Mouse (Mus musculus) thymus, postnatal 4 days (tissue): ENCODE data around the gene Slc43a1.

Experiments used
- DNase-seq: peaks from one replicate; pipeline ENCODE4 v3.0.0; 2021

The Slc43a1 gene

DNA sequence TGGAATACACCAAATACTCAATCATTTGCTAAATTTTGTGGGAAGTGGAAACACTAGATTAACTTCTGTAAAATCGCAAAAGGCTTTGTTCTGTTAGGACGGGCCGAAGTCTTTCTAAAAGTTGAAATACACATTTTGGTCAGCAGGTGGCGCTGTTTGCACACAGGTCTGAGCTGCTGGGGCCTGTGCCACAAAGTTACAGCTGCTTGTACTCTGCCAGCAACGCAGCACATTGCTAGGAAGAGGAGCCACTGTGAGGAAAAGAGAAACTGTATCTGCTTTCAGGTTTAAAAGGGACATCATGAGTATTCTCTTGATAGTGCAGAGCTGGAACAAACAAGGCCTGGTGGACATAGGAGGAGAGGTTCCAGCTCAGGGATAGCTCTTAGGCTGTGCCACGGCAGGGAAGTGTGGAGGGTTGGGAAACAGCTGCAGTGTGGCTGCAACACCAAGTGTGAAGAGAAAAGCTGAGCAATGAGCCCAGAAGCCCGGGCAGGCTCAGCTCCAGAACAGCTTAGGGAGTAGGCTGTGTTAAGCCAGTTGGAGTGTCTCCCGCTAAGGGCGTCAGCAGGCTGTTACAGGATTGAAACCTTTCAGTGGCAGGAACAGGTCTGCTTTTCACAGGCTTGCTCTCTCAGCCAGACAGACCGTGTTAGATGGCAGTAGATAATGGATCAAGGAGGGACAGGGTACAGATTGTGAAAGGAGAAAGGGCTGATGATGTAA is 6.8 kb upstream of the Slc43a1 start:
- peak; percentile 83 for DNase-seq

- DNase-seq: peak; percentile 76
These were observed 1.5 kb upstream of the Slc43a1 start for GRCm38 (mm10) chr2:84837107-84837506.

DNA sequence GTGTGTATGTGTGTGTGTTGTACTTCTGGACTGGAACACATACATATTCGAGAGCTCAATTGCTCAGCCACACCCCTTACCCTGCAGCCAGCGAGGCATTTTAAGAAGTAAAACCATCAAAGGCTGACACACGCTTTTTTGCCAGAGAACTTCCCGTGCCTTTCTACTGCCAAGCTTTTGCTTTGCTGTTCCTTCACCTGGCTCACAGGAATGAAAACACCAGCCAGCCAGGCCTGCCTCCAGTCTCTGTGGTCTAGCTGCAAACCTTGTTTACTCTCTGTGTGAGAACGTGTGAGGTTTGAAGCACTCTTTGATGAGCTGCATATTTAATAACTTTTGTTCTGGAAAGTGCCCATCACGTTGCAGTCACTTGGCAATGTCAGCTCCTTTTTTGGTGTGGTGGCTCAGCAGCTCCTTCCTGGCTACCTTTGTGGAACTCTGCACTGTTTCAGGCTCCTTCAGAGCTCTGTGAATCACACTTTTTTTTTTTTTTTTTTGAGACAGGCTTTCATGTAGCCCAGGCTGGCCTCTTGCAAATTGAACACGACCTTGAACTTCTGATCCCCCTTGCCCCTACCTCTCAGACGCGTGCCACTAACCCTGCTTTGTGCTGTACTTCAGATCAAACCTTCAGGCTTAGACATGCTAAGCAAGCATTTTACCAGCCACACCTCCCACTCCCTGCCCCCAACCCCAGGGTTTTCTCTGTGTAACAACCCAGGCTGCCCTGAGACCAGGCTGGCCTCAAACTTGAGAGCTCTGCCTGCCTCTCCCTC is 645 bp upstream of the Slc43a1 start:
- peak; percentile 46 for DNase-seq

DNA sequence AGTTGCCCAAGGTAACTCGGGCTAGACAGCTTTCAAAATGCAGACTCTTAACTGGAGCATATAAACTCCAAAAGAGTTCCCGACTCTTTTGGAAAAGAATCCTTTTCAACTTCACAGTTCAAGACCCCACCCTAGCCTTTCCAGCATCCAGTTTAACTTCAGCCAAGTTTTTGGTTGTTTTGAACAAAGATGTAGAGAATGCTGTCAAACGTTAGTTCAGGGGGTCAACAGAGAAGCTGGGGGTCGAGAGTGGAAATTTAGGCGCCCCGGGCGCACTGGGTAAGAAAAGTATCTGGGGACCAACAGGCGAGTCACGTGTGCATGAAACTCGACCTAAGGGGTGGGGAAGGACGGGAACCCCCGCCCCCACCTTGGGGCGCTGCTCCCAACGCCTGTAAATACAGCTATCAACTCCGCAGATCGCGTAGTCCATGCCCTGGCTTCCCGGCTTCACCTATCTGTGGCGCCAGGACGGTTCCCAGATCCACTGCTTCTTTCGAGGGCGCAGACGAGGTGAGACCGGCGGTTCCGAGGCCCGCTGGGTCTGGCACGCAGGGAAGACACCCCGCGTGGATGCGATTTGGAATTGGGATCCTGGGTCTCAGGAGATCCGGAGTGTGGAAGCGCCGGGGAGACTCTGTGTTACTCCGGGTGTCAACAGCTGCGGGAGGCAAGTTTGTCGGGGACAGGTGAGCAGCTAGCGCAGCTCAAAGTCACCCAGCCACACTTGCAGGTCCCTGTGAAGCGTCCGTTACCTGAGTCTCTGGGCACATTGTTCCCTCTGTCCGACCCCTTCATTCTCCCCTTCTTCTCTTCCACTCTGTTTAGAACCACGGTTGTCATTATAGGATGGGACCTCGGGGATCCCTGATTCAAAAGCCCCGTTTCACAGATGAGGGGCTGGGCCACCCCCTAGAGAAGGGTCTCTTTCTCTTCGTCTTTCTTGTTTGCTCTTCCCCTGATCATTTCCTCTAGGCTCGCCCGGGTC is 637 bp downstream of the Slc43a1 start:
- peak; percentile 58 for DNase-seq

DNA sequence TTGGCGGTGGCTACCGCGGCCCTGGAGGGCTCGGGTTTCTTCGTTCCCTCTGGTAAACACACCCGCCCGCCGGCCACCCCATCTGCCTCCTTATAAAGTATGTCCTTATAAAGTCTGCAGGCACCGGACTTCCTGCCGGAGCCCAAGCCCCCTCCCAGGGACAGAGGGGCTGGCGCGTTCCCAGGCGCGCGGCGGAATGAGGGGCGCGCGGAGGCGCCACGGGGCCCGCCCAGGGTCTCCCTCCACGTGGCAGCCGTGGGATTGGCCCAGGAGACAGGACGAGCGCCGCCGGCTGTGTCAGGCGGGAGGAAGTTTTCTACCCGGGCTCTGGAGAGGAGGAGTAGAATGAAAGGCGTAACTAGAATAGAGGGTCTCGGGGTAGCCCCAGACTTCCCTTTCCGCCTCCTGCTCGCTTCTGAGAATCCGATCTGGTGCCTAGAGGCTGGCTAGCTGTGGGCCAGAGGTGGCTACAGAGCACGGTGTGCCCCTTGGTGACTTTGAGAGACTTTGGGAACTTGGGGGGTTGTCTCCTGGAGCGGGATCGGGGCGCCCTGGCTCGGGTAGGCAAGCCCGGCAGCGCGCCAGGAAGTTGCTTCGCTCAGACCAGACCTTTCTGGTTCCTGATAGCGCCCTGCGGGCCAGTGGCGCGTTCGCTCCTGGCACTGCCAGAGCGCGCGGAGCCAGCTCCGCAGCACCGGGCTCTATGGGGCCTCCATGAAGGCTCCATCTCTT is 1.5 kb downstream of the Slc43a1 start:
- peak; percentile 77 for DNase-seq

GRCm38 (mm10) chr2:84840748-84841563 is 2.3 kb downstream of the Slc43a1 start:
- no peak for DNase-seq

DNA sequence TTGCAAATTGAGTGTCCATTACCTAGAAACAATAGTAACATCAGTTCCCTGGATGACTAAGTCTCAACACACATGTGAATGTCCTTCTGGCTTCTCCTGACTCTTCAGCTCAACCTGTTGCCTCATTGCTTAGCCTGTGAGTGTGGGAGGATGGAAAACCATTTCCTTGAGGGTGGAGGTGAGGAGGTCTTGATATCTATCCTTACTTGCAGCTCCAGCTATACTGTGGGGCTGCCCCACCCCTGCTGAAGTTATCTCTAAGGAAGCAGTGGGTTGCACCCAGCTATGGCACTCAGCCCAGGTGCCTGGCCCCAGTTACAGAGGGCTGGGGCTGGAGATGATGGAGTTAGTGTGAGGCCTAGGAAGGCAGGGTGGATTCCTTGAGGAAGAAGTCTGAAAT is 3.3 kb downstream of the Slc43a1 start:
- peak; percentile 59 for DNase-seq

GRCm38 (mm10) chr2:84843654-84844053 is 5.0 kb downstream of the Slc43a1 start:
- DNase-seq: peak; percentile 63

- no peak for DNase-seq
These were observed 6.6 kb downstream of the Slc43a1 start for GRCm38 (mm10) chr2:84845226-84845625.

- DNase-seq: no peak
These were observed 11.9 kb downstream of the Slc43a1 start for GRCm38 (mm10) chr2:84850407-84851129.

- DNase-seq: no peak
These were observed 12.7 kb downstream of the Slc43a1 start for GRCm38 (mm10) chr2:84851130-84852040.

DNA sequence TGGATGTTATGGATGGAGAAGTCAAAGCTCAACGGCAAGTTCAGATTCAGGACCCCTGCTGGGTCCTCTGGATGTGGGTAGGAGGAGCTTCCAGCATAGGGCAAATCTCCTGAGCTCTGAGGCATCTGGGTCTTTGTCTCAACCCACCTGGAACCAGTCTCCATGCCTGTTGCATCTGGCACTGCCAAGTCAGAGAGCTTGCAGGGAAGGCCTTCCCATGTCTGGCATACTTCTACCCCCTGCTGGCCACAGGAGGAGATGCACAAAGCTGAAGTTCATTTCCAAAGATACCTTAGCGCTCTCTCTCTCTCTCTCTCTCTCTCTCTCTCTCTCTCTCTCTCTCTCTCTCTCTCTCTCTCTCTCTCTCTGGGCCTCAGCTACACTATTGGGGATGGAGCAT is 17.1 kb downstream of the Slc43a1 start:
- DNase-seq: peak; percentile 73

DNA sequence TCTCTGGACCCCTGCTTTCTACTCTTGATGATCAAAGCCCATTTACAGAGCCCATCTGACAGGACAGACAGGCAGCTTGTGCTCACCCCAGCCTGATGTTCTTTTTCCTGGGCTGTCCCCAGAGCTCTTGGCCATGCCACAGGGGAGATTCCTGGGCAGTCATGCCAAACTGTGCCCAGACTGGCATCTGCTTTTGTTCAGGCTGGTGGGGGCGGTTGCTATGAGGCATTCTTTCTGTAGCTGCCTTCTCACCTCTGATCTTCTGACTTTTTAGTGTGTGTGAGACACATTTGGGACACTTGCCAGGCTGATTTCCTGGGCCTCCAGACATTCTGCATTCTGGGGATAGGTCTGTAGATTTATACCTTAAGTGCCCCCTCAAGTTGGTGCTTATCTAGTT is 19.9 kb downstream of the Slc43a1 start:
- no peak for DNase-seq

DNA sequence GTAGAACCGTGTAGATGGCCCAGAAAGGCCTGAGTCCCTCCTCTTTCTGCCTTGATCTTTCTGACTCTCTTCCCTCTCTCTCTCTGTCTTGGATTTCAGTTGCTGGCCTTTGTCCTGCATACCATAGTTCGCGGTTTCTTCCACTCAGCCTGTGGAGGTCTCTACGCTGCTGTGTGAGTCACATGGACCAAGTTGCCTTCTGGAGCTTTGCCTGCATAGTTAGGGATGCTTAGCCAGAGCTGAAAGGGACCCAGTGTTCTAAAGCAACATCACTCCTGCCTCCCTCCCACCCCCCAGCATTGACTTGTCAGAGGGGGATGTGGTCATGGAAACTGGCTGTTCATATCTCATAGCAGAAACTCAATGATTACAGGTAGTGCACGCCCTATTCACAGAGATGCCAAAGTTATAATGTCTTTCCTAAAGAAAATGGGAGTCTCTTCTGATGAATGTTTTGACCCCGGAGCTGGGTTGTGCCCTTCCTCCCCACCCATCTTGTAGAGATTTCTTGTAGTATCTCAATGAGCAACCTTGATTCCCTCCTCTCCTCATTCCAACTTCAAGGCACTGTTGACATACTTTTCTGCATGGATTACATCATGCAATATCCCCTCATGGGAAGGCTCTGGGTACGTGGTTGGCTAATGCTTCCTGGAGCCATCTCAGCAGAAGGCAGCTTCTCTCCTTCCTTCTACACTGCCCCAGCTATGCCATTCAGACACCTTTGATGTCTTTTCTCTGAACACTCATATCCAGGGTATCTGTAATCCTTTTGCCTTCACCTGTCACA is 21.5 kb downstream of the Slc43a1 start:
- no peak for DNase-seq

DNA sequence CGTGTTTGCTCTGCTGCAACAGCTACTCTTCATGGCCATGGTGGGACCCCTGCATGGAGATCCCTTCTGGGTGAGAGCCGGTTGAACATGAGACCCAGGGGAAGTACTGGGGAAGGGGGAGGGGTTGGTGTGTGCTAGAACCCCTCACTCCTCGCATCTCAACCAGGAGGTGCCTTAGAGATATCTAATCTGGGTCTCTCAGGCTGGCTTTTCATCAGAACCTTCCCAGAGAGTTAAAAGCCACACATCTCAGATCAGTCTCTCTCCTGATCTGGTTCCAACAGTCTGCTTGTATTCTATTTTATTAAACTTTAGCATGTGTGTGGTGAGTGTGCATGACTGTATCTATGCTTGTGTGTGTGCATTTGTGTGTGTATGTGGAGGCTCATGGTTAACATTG is 22.8 kb downstream of the Slc43a1 start:
- no peak for DNase-seq

GRCm38 (mm10) chr2:84862231-84862630 is 23.6 kb downstream of the Slc43a1 start:
- DNase-seq: no peak

DNA sequence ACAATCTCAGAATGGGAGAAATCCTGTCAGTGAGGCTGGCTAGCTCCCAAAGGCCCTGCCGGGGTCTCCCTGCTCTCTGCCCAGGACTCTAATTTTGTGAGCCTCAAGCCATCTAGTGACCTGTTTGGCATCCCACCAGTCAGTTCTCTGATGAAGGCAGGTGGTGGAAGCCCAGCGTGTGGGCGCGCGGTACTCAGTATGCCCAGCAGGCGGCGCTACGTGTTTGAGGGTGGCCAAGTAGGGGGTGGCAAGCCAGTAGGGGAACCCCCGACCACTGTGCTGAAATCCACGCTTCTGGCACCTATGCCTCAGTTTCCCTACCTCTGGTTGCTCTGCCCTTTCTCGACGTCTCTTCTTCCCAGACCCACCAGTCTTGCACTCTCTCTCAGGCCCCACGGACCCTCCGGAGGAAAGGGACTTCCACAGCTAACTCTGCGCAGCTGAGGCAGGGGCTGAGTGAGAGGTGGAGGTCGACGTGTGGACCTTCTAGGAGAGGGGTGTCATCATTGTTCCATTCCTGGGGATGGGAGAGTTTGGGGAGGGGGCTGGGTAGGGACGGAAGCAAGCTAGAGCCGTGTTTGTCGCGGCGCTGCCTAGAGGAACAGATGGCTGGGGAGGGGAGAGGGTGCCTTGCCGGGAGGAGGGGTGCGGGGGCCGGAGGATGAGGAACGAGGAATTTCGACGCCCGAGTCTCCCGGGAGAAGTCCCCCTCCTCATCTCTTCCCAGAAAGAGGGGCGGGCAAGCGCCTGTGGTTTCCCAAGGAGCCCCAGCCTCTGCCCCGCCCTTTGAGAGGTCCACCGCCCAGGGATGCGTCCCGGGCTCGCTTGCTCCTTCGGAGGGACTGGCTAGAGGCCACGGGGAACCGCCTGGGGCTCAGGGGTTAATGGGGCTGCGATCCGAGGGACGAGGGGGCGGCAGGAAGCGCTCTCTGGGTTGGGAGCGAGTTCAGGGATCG is 27.2 kb downstream of the Slc43a1 start:
- peak; percentile 86 for DNase-seq

- peak; percentile 91 for DNase-seq
These were observed 29.9 kb downstream of the Slc43a1 start for GRCm38 (mm10) chr2:84868521-84868943.
